Mouse (Mus musculus): ENCODE results near the gene Ttc8.

Ttc8 gene

DNA sequence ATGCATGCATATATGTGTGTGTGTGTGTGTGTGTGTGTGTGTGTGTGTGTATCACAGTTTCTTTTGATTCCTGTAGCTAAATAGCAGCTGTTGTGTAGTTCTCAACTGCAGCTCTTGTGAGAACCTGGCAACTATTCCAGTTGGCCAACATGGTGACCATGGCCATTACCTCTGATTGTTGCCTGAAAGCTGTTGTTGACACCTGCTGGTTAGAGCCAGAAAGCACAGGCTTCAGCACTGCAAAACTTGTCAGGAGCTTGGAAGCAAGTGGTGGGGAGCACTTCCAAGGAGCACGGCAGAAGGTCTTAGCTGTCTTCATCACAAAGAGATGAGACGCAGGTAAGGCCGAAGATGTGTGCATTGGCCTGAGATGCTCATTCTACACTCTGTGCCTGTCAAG lies 51.9 kb downstream of the Ttc8 start:
- peak; percentile 16 for DNase-seq (ENCODE audit: low read depth, low spot score)

DNA sequence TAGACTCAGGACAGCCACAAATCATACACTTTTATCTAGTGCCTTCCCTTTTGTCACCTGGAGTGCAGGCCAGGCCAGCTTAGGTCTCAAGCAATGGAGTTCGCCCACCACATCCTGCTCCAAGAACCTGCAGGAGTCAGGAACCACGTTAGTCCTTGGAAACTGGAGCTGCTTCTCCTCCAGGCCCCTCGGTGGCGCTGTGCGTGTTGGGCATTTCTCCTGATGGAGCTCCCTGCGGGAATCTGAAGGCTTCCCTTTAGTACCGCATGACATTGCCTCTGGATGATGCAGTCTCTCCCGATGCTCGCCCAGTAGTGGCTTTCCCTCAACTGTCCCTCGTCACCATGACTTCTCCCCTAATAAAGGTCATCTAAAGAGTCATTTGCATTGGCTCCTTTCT lies 53.1 kb downstream of the Ttc8 start:
- peak; percentile 65 for DNase-seq (ENCODE audit: low read depth, low spot score)

DNA sequence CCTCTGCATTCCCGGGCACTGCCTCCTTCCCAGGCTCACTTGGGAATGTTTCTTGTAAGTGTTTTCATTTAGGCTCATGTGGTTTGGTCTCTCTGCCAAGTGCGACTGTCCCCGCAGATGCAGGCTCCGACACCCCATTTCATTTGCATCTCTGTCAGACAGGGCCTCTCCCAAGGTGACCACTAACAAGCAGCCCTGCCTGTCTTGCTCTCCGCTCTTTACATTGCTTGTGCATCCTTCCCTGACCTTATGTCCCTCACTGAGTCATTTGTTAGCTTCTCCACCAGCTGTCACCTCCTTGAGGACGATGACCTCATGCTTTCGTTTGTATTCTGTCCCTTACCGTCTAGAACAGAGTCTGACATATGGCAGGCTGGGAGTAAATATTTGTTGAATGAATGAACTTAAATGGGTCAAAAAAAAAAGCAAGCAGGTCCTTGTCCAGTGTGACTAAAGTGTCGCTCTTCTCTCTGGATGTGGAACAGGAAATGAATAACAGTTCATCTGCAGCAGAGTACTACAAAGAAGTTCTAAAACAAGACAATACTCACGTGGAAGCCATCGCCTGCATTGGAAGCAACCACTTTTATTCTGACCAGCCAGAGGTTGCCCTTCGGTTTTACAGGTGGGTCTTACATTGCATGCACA lies 53.9 kb downstream of the Ttc8 start:
- no peak for DNase-seq (ENCODE audit: low read depth, low spot score)

DNA sequence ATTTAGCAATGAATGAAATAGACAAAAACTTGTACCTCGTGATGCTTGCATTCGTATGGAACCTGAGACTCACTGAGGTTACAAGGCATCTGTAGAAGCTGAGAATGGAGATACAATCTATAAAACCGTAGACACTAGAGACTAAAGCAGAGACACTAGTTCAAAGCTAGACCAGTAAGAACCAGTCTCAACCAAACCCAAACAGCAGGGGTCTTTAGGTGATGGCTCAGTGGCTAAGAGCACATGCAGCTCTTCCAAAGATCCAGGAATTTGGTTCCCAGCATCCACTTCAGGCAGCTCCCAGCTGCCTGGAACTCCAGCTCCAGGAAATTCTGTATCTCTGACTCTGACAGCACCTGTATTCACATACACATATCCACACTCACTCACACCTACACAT lies 60.7 kb downstream of the Ttc8 start:
- DNase-seq (ENCODE audit: low read depth, low spot score), result peak; percentile 84

DNA sequence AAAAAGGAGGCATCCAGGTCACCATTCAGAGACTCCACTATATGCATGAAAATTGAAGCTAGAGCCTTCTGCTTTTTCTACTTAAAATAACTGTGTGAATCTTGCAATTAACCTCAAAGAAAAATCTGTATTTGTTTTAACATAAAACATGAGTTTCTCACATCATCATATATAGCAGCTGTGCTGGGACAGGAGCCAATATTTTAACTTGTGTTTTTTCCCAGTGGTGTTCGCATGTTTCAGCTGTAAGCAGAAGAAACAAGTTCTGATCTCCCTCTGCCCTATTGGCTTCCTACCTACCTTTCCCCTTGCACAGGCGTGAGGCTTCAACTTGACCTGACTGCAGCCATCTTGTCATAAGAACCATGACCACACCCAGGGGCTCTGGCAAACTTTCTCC lies 64.4 kb downstream of the Ttc8 start:
- DNase-seq (ENCODE audit: low read depth, low spot score), result no peak

DNA sequence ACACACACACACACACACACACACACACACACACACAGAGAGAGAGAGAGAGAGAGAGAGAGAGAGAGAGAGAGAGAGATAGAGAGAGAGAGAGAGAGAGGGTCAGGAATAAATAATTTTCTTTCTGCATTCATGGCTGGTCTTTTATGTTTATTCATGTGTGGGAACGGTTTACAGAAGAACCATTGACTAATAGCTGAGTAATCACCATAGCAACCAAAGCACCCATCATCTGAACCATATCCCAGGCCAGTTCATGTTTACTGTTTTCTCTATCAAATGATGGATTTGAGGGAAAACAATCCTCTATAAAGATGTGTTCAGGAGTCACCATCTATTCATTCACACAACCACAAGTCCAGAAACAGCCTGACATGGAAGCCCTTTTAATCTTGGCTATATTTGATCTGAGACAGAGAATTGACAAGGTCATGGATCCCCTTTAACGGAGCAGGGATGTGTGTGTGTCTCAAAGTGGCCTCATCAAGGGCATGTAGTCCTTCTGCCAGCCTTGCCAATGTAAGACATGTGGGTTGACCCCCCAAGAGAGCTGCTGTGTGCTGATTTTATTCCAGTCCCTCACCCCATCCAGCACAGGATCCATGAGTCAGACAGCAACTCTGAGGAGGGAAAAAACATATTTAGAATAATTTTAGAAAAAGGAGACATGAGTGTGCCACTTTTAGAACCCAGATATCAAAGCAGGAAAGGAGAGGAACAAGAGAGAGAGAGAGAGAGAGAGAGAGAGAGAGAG lies 70.9 kb downstream of the Ttc8 start:
- DNase-seq (ENCODE audit: low read depth, low spot score), result no peak

DNA sequence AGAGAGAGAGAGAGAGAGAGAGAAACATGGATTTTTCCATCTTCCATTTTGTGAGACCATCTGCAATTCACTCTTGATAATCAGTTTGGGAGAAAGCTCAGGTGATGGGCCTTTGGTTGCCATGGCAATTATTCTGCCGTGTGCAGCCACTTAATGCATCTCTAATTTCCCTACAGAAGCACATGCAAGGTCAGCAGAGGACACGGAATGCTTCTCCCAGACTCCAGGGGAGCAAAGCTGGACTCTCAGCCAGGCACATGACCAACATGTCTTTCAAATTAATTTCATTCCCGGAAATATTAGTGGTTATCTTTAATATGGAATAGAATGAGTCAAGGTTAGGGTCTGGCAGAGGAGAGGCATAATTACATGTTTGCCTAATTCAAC lies 71.4 kb downstream of the Ttc8 start:
- no peak for DNase-seq (ENCODE audit: low read depth, low spot score)

DNA sequence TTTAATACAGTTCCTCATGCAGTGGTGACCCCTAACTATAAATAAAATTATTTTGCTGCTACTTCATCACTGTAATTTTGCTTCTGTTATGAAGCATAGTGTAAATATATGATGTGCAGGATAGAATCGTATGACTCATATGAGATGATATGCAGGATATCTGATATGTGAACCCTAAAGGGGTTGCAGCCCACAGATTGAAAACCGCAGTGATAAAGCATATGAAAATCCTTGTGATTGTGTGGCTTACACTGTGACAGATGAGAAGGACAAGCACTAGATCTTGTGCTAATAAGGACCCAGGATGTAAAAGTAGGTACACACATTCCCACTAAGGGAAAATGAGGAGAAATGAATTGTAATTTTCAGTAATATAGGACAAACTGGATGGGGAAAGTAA lies 73.4 kb downstream of the Ttc8 start:
- DNase-seq (ENCODE audit: low read depth, low spot score), result no peak

DNA sequence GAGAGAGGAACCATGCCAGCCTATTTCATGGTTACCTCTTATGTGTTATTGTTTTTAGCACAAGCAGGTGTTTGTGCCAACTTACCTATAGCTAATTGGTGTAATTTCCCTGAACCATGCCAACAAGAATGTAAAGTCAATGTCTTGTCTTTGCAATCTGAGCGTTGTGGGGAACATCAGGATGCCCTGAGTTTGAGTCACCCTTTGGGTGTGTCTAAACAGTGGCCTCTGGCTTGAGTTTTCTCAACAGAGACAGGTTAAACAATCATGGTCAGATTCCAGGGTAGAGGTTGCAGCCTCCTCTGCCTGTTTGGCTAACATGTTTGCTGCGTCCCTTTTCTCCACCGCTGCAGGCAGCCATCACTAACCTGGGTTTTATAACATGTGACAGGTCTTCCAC lies 74.0 kb downstream of the Ttc8 start:
- DNase-seq (ENCODE audit: low read depth, low spot score), result no peak

DNA sequence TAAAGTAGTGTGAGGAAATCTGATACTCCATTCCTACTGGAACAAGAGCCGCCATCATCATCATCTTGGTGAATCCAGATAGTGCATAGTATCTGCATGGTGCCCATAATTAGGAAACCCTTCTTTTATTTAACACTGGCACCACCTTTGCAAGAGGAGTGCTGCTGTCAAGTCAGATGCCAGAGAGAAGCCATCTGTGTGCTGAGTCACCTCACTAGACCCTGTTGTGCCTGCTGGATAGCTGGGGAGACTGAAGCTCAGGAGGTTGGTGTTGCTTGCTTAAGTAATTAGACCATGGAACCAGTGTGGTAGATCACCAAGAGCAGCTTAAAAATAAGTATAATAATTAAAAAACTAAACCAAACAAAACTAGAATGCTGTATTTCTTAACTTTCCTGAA lies 75.5 kb downstream of the Ttc8 start:
- no peak for DNase-seq (ENCODE audit: low read depth, low spot score)

DNA sequence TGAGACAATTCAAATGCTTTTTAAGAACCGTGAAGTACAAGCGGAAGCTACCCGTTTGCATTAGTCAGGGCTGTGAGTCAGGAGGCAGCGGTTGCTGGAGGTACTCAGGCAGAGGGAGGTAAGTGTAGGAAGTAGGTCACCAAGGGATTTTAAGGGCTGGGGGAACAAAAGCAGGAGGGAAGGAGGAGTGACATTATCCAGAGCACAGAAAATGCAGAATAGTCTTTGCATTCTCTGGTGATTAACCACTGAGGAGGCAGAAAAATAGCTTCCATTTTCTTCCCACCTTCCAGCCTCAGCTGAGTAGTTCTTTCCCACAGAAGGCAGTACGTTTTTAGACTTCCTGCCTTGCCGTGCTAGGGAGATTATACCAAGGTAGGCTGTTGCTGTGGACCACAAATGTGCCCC lies 76.2 kb downstream of the Ttc8 start:
- peak; percentile 14 for DNase-seq (ENCODE audit: low read depth, low spot score)

DNA sequence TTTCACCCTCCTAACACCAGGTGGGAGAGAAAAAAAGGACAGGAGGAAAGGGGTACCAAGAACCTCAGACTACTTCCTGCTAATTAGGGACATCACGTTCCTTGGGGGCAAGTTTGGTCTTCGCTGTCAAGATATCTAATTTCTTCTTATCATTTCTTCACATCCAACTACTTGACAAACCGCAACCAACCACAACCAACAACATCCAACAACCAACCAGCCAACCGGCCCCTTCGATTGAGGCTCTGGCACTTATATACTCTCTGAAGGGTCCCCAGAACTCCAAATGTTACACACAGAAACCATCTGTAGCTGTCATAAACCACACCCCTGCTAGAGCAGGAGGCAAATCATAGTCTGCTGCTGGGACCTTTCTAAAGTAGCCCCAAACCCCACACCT lies 76.7 kb downstream of the Ttc8 start:
- DNase-seq (ENCODE audit: low read depth, low spot score), result no peak

DNA sequence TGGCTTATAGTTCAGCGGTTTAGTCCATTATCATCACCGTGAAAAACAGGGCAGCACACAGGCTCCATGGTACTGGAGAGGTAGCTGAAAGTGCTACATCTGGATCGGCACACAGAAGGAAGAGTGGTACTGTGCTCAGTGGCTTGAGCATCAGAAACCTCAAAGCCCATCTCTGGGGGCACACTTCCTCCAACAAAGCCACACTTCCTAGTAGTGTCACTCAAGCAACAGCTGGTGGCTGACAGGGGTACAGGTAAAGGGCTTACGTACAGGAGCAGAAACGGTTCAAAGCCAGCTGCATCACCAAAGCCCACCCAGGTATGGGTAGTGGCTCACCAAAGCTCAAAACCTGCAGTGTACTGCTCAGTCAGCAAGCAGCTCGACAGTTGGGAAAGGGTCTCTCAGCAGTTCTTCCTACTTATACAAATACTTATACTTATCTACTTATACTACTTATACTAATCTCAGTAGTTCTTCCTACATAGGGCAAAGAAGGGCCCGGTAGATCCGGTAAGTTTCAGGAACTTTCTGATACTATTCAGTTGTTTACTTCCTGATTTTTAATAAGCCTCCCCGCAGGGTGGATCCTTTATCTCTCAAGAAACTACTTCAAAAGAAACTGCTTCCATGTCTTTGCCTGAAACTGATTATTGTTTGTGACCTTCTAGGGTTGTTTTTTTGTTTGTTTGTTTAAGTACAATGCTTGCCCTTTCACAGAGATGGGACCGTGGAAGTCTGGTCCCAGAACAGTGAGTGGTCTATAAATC lies 78.5 kb downstream of the Ttc8 start:
- DNase-seq (ENCODE audit: low read depth, low spot score), result no peak

DNA sequence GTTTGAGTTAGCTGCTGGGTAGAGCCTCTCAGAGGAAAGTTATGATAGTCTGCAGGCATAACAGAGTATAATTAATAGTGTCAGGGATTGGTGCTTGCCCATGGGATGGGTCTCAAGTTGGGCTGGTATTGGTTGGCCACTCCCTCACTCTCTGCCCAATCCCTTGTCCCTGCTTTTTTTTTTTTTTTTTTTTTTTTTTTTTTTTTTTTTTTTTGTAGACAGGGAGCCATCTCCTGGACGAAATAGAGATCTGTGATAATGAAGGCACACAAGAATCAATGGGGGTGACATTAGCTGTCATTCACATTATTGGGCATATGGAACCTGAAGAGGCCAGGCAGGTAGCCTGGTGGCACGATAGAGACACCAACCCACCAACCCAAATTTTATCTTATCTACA lies 79.9 kb downstream of the Ttc8 start:
- no peak for DNase-seq (ENCODE audit: low read depth, low spot score)

DNA sequence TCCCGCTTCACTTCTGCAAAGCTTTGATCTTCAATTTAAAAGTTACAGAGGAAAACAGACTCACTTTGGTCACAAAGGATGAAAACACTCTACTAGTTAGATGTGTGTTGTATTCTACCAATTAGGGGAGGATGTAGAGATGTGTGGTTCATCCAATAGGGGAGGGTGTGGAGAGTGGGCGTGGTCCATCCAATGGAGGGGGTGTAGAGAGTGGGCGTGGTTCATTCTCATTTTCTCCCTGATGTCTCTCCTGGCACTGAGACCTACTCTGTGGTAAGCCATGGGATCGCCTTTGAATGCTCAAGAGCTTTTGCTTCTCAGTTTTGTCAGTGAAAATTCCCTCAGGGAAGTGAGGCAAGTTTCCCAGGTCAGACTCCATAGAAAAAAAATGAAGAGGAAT lies 82.7 kb downstream of the Ttc8 start:
- peak; percentile 43 for DNase-seq (ENCODE audit: low read depth, low spot score)

DNA sequence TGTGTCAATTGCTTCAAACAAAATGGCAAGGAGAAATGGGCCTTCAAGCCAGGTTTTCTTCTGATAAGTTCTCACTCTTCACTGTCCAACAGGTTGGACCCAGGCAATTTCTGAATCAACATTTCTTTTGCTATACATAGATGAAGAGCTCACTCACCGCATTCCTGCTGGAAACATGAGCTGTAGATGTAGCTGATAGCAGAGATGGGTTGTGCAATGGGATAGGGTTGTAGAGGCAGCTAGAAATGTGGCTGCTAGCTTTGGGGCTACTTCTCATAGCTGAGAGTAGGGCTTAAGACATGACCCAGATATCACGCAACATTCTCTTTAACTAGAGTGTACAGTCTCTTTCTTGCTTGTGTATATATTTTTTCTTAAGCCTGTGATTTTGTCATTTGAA lies 84.4 kb downstream of the Ttc8 start:
- DNase-seq (ENCODE audit: low read depth, low spot score), result no peak

DNA sequence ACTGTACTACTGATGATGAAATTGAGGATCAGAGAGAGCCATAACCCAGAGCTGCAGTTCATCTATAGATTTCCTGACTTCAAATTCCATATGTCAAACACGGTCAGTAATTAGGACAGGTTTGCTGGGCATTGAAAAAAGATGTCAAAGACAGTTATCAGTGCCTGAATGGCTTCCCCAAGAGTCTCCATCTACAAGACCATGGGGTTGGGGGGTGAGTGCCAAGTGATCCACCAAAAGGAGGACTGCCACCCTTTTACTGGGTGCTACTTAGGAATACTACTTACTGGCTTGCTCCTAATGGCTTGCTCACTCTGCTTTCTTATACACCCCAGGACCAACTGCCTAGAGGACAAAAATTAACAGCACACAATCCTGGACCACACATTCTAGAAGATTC lies 88.4 kb downstream of the Ttc8 start:
- DNase-seq (ENCODE audit: low read depth, low spot score), result no peak

DNA sequence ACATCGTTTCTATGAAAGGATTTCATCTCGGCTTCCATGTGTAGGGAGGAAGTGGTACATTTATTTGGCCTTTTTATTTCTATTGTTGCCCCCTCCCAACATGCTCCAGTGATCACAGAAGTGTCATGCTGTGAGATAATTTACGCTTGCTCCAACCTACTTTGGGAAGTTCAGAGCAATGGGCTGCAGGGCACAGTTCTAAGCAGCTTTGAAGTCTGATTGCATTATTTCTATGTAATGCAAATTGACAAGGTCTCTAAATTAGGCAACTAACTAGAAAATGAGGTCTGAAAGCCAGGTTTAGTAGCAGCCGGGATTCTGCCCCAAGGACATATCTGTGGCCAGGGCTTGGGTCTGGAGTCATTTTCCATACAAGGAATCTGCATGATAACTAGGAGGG lies 89.1 kb downstream of the Ttc8 start:
- no peak for DNase-seq (ENCODE audit: low read depth, low spot score)

DNA sequence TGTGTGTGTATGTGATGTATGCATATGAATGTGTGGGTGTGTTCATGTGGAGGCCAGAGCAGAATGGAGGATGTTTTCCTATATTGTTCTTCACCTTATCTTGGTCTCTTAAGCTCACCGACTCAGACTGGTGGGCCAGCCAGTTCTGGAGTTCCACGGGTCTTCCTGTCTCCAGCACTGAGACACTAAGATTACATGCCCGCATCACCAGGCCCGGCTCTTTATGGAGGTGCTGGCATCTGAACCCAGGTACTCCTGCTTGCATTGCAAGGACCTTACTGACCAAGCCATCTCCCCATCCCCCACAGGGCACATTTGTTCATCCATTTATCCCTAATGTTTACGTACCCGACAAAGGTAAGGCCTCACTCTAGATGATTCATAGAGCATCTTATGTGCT lies 89.7 kb downstream of the Ttc8 start:
- no peak for DNase-seq (ENCODE audit: low read depth, low spot score)

DNA sequence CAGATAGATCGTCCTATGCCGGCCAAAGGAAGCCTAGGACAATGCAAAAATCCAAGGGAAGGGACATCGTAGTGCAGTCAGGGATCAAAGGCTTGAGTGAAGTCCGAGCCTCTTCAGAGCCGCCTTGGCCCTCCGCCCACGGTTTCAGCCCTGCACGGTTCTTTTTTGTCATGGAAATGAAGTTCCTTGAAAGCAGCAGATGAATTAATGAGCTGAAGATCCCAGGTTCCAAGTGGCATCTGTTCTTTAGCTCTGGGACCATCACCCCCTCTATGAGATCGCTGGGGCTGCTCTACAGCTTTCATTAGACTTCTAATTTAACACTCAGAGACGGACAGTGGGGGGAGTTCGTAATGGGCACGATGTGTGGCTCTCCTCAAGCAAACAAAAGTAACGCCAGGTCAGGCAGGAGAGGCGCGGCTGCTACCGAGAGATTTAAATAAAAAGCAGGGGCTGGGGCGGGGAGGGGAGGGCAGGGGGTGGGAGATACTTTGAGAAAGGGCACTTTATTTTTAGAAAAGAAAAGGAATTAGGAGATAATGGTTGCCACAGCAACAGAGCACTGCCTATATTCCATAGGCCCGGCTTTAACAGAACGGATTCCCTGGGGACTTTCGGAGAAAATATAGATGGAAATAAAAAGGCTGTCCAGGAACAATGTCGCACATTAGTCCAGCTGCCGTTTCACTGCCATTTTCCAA lies 90.9 kb downstream of the Ttc8 start:
- peak; percentile 88 for DNase-seq (ENCODE audit: low read depth, low spot score)

DNA sequence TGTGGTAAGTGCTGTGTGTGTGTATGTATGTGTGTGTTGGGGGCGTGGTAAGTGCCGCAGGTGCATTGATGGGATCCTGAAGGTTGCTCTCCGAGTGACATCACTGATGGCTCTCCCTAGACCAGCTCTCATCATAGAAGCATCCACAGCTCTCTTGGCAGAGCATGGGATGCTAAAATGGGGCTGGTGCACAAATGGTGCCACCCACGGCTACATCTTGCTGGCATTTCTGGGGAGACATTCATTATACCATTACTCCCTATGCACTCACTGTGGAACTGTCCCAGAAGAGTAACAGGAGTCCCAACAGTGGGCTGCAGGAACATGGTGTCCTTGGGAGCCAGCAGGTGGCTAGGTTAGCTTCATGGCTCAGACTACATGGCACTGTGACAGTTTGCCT lies 95.5 kb downstream of the Ttc8 start:
- no peak for DNase-seq (ENCODE audit: low read depth, low spot score)

DNA sequence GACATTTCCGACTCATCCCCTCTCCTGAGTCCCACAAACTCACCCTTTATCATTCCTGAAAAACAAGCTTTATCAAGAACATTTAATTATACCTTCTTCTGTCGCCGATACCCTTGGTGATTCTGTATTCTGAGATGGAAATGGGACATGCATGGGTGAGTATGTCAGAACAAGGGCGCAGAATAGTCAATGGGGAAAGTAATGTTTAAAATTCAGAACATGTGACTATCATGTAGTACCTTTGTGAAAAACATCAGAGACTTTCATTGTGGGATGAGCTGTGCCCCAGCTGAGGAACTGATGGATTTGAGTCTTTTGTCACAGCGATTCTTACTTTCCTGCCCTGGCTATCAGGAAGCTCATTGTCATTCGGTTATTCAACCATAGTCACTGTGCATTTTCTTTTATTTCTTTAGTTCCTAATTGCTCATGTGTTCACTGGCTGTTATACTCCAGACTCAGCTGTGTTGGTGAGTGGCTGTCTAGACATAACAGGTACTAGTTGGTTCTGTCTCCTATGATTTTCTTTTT lies 104.1 kb downstream of the Ttc8 start:
- DNase-seq (ENCODE audit: low read depth, low spot score), result peak; percentile 58
